Mouse (Mus musculus) testis, adult 2 months (tissue): ENCODE results near the gene Mark3.

Source experiments
- CTCF ChIP-seq: fragments of 200-500 bp; IDR thresholded peaks from 2 replicates; pipeline ENCODE4 v1.5.1; 2012; ENCODE audit warnings: low read depth, mild to moderate bottlenecking, inconsistent platforms, low read length, moderate library complexity; ENCODE audit not compliant: control insufficient read depth, insufficient read depth, insufficient replicate concordance
- POLR2A ChIP-seq: fragments of 200-500 bp; IDR thresholded peaks from 2 replicates; pipeline ENCODE4 v1.6.1; 2012; ENCODE audit warnings: low read depth, mild to moderate bottlenecking, inconsistent platforms, low read length, moderate library complexity; ENCODE audit not compliant: control insufficient read depth

DNA sequence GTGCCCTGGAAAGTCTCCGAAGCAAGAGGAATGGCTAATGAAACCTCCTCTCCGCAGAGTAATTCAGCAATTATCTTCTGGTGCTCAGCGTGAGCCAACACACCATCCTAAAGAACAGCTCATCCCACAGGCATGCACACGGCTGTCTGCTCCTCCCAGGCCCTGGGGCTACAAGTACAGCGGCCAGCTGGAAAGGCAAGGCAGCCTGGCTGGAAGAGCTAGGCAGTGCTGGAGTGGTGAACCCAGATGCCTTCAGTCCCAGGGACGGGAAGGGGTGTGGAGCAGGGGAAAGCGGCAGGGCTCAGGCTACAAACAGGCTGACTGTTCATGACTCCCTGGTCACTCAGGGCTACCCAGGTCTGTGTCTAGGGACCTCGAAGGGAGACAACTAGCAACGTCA, 130.3 kb downstream of the Mark3 start:
- TF ChIP-seq POLR2A (no peak), CTCF (no peak)
